Comparison of ENCODE assay signal across 7 mouse cellular contexts in genomic region chr7:82174571-82175326, GRCm38 (mm10). TPM values are rescaled to one million over a fixed set of nuclear protein-coding genes. Genes with fewer than 3 reads are reported as not detected.
DNase-seq lines count a peak whose midpoint lies in the region; ATAC-seq lines count a peak whose summit lies in the region.

No protein-coding gene starts in this region.

- ATAC-seq in embryonic facial prominence, embryonic 12.5 days (ENCODE audit: insufficient number of reproducible peaks, insufficient read depth, low FRiP score, low TSS enrichment) = peak; percentile 90

- WGBS in embryonic facial prominence, embryonic 12.5 days = under 1% methylated on average over 72 of the region's 72 CpGs
- WGBS in midbrain, embryonic 10.5 days = under 1% methylated on average over 72 of the region's 72 CpGs

- peak overlapping the region; percentile 75 for H3K4me3 ChIP-seq in embryonic facial prominence, embryonic 12.5 days
- H3K4me3 ChIP-seq in midbrain, embryonic 10.5 days = peak overlapping the region; percentile 81

- H3K27ac ChIP-seq in embryonic facial prominence, embryonic 12.5 days = no peak overlapping the region
- peak overlapping the region; percentile 79 for H3K27ac ChIP-seq in midbrain, embryonic 10.5 days (replicated peaks)

- H3K27me3 ChIP-seq in embryonic facial prominence, embryonic 12.5 days = peaks cover 6% of the 10 kb centered on the region; the same call in 1 of the 2 replicates
- peaks cover 36% of the 10 kb centered on the region for H3K27me3 ChIP-seq in midbrain, embryonic 10.5 days (ENCODE audit: low read depth, poor library complexity, severe bottlenecking)

- peaks cover 17% of the 10 kb centered on the region; the same call in 1 of the 2 replicates for H3K4me1 ChIP-seq in embryonic facial prominence, embryonic 12.5 days
- peaks cover 15% of the 10 kb centered on the region for H3K4me1 ChIP-seq in midbrain, embryonic 10.5 days

- no peaks in the 10 kb centered on the region for H3K9me3 ChIP-seq in embryonic facial prominence, embryonic 12.5 days
- H3K9me3 ChIP-seq in midbrain, embryonic 10.5 days (replicated peaks) = 0 out of 2 replicates have a peak, but pooled peaks cover 7% of the 10 kb centered on the region

- intact Hi-C loops in left cerebral cortex, postnatal 36 days (cut with DNase I) = loop anchor here (5.0 kb wide), 2 partner anchors 73 to 88 kb away; no protein-coding TSS in a partner anchor

- H3K36me3 ChIP-seq in embryonic facial prominence, embryonic 12.5 days = no peaks in the 10 kb centered on the region
- H3K36me3 ChIP-seq in midbrain, embryonic 10.5 days = no peaks in the 10 kb centered on the region

- peak; percentile 97 for DNase-seq in brain, adult 2 months (ENCODE audit: low read depth, low spot score)
- DNase-seq in heart, adult 8-10 months (ENCODE audit: low spot score) = peak; percentile 58
- DNase-seq in kidney, adult 18-20 months = peak; percentile 58
- DNase-seq in left cerebral cortex, postnatal 36 days (ENCODE audit: low spot score in 2 of 2) = peak; percentile 90 to 91
- DNase-seq in midbrain, embryonic 10.5 days (ENCODE audit: low spot score) = peak; percentile 86
- DNase-seq in skeletal muscle tissue, adult 2 months (ENCODE audit: low read depth, low spot score) = peak; percentile 36

- peak overlapping the region; percentile 75 for H3K4me2 ChIP-seq in embryonic facial prominence, embryonic 12.5 days (replicated peaks)

- peak overlapping the region; percentile 71 for H3K9ac ChIP-seq in embryonic facial prominence, embryonic 12.5 days

RNA-seq across cellular contexts. Expression of gene Sh3gl3, which starts 1.1 kb away (rescaled TPM):
- polyA plus RNA-seq in embryonic facial prominence, embryonic 12.5 days (2016; fragmentation: Nextera tagmentation; extraction: Ambion mirVana) = 40.6 and 42.5 TPM in 2 replicates
- total RNA-seq in heart, adult 8-10 months (2022) = under 1 TPM; 0.32 to 0.73 (median 0.44) TPM
- total RNA-seq in left cerebral cortex, postnatal 36 days (2021) = 10 to 100 TPM; 53.3 to 59.8 TPM
- 5.0 and 7.0 TPM in 2 replicates for polyA plus RNA-seq in midbrain, embryonic 10.5 days (2016; fragmentation: Nextera tagmentation; extraction: Ambion mirVana)

Comparison
In these comparisons a context has a peak if more than half of its experiments do, and no peak if none do; other contexts are left out.
1. DNase-seq: peak in every context shown above with its lines; median percentile 97 in brain, adult 2 months; 90 in left cerebral cortex, postnatal 36 days; 86 in midbrain, embryonic 10.5 days; 58 in heart, adult 8-10 months; 58 in kidney, adult 18-20 months; 36 in skeletal muscle tissue, adult 2 months.
2. RNA of gene Sh3gl3, which starts 1.1 kb away (total RNA-seq): 53.3 to 59.8 TPM in left cerebral cortex, postnatal 36 days; 0.32 to 0.73 TPM in heart, adult 8-10 months; every median in the first group is over 10 times any median in the second.